Mouse (Mus musculus) heart, embryonic 12.5 days (tissue): Measurements from ENCODE around the gene Nsrp1. TPM values are rescaled to one million over a fixed set of nuclear protein-coding genes. Genes with fewer than 3 reads are reported as not detected.
"Not testable (repeated sequence)": the region's sequence is repeated elsewhere in the genome, so short reads cannot be mapped to it uniquely, and the experiment has no call there.

Experiments
- ATAC-seq: fragments of 200-750 bp; cut with Nextera tagmentation; 2 replicates; pipeline ENCODE4 v1.8.0; 2017; ENCODE audit warnings: moderate TSS enrichment, moderate library complexity; ENCODE audit not compliant: insufficient number of reproducible peaks, low FRiP score
- H3K27ac ChIP-seq: fragments of 300-500 bp; sonication (generic); 2 replicates; pipeline ENCODE4 v1.5.1; 2016; ENCODE audit warnings: mild to moderate bottlenecking, moderate library complexity; ENCODE audit not compliant: poor library complexity, severe bottlenecking
- H3K27me3 ChIP-seq: fragments of 300-500 bp; sonication (generic); replicated peaks from 2 replicates; pipeline ENCODE4 v1.6.1; 2016; ENCODE audit warnings: mild to moderate bottlenecking, moderate library complexity
- H3K36me3 ChIP-seq: fragments of 300-500 bp; sonication (generic); 2 replicates; pipeline ENCODE4 v1.6.1; 2016; ENCODE audit warnings: mild to moderate bottlenecking, moderate library complexity
- H3K4me1 ChIP-seq: fragments of 300-500 bp; sonication (generic); replicated peaks from 2 replicates; pipeline ENCODE4 v1.6.1; 2016; ENCODE audit warnings: mild to moderate bottlenecking
- H3K4me2 ChIP-seq: fragments of 300-500 bp; sonication (generic); 2 replicates; pipeline ENCODE4 v1.6.1; 2016; ENCODE audit warnings: mild to moderate bottlenecking, moderate library complexity
- H3K4me3 ChIP-seq: fragments of 300-500 bp; sonication (generic); 2 replicates; pipeline ENCODE4 v1.5.1; 2016; ENCODE audit warnings: mild to moderate bottlenecking
- H3K9ac ChIP-seq: fragments of 300-500 bp; sonication (generic); 2 replicates; pipeline ENCODE4 v1.6.1; 2016; ENCODE audit warnings: mild to moderate bottlenecking, moderate library complexity
- H3K9me3 ChIP-seq: fragments of 300-500 bp; sonication (generic); replicated peaks from 2 replicates; pipeline ENCODE4 v1.6.1; 2016; ENCODE audit warnings: mild to moderate bottlenecking, moderate library complexity
- WGBS: fragments of 180-500 bp; shearing (Covaris S2); methylation state at CpG from one replicate; pipeline ENCODE4 v1.1.7; 2016; 5-methylcytosine and 5-hydroxymethylcytosine counted together
- polyA plus RNA-seq: library from polyadenylated mRNA; unstranded; fragments of >200 nt; fragmentation: Nextera tagmentation; extraction: Ambion mirVana; gene quantifications from 2 replicates; pipeline ENCODE4 v1.2.1, GENCODE M21; 2016

Nsrp1 gene
- polyA plus RNA-seq, 1 experiment from 2014 or later, result 42.9 TPM

DNA sequence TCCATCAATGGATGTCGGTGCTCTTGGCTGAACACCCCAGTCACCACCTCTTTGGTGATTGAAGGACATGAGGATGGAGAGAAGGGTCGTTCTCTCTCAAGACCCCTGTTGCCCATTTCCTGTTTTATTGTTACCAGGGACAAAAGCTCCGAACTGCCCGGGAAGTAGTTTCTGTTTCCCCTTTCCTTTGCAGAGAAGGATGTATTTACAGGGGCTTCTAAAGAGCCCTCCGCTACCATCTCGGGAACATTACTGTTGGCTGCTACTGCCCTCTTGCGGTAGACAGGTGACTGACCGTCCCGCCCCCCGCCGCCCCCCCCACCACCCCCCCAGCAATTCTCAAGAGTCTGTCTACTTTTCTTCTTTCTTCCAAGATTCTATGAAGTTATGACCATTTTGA, 15.0 kb upstream of the Nsrp1 start:
- H3K36me3 ChIP-seq, result no peaks in the 10 kb centered on the region
- H3K4me3 ChIP-seq, result peak overlapping the region; percentile 24
- H3K27me3 ChIP-seq, result no peaks in the 10 kb centered on the region
- no peak for ATAC-seq
- 3% methylated on average over 11 of the region's 11 CpGs for WGBS
- H3K27ac ChIP-seq, result no peak overlapping the region
- no peak overlapping the region; the same call in 1 of the 2 replicates for H3K9ac ChIP-seq
- H3K9me3 ChIP-seq, result no peaks in the 10 kb centered on the region
- H3K4me2 ChIP-seq, result peak overlapping the region; percentile 52
- H3K4me1 ChIP-seq, result peaks cover 11% of the 10 kb centered on the region

DNA sequence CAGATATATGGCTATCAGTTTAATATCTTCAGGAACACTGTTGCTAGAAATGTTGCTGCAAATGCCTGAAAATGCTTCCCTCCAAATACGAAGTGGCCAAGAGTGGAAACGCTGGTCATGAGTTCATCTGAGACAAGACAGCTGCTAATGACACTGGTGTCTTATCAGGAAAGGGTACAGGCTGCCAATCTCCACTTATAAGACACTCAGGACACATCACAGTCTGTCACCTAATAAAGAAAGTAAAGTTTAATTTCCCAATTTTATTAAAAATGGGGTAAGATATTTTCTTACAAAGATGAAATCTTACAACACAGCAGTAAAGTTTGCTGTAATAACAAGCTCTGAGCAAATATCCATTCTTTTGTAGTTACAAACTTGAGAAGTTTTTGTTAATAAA, 10.9 kb upstream of the Nsrp1 start:
- Histone ChIP-seq H3K4me3 (no peak overlapping the region), H3K27ac (no peak overlapping the region), H3K9me3 (peaks cover 4% of the 10 kb centered on the region; the same call in 1 of the 2 replicates), H3K4me1 (no peaks in the 10 kb centered on the region), H3K27me3 (no peaks in the 10 kb centered on the region), H3K36me3 (no peaks in the 10 kb centered on the region), H3K4me2 (no peak overlapping the region), H3K9ac (no peak overlapping the region)
- ATAC-seq, result no peak
- WGBS, result 34% methylated on average over 2 of the region's 2 CpGs

DNA sequence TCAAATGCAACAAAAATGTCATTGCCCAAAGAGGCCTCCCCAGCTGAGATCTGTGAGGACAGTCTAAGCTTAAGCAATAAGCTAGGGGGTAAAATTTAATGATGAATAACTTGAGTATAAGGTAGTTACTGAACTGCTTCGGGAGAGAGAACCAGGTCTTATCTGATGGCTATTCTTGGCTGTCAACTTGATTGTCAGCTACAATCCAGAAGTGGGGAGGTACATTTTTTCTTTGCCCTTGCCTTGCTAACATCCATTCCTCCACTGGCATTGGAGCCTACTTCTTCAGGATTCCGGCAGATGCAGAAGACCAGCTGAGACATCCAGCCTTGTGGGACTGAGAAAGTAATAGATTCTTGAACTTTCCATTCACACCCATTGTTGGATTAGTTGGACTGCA, 8.8 kb upstream of the Nsrp1 start:
- WGBS, result 59% methylated on average over 2 of the region's 2 CpGs
- Histone ChIP-seq H3K4me3 (no peak overlapping the region), H3K4me2 (no peak overlapping the region), H3K4me1 (no peaks in the 10 kb centered on the region), H3K36me3 (no peaks in the 10 kb centered on the region), H3K9ac (no peak overlapping the region), H3K27ac (no peak overlapping the region), H3K9me3 (peaks cover 4% of the 10 kb centered on the region; the same call in 1 of the 2 replicates), H3K27me3 (peaks cover 9% of the 10 kb centered on the region; the same call in 1 of the 2 replicates)
- ATAC-seq, result no peak

DNA sequence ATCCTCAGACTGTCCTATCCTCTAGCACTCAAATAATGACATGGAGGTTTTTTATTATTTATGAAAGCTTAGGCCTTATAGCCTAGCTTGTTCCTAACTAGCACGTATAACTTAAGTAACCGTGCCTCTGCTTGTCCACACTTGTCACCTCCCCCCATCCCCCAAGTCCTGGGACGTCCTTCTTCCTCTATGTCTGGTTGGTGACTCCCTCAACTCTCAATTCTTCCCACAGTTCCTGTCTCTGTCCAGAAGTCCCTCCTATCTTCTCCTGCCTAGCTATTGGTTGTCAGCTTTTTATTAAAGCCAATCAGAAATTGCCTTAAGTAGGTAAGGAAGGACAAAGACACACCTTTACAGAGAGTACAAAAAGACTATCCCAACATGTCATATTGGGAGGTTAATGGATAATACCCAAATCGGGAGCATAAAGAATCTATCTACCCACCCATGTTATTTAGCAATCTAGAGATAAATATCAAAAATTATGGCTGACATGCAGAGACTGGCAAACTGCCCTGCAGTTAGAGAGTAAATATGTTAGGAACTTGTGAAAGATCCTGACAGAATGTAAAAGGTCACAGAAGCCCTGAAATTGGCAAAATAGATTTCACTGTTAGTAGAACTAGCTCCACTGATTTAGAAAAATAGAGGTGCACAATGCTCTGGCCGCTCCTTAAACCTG, 5.9 kb upstream of the Nsrp1 start:
- WGBS, result 59% methylated on average over 5 of the region's 5 CpGs
- H3K27me3 ChIP-seq, result peaks cover 23% of the 10 kb centered on the region
- H3K4me2 ChIP-seq, result no peak overlapping the region
- no peaks in the 10 kb centered on the region for H3K4me1 ChIP-seq
- ATAC-seq, result no peak
- H3K9me3 ChIP-seq, result peaks cover 4% of the 10 kb centered on the region; the same call in 1 of the 2 replicates
- no peak overlapping the region for H3K4me3 ChIP-seq
- no peak overlapping the region for H3K27ac ChIP-seq
- no peak overlapping the region for H3K9ac ChIP-seq
- no peaks in the 10 kb centered on the region for H3K36me3 ChIP-seq

DNA sequence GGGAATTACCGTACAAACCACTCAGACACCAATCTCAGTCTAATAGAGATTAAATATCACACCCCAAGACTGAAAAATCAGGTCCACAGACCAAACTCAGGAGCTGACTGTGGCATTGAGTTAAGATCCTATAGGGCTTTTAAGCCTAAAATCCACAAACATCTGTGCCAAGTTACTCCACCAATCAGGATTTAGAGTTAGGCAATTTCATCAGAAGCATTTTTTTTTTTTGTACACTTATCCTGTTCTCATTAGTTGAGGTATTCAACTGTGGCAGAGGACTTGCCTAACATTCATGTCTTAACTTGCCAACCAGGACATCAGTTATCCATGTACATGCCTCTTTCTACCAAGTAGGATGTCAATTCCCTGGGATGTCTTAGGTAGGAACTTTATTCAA, 1.1 kb upstream of the Nsrp1 start:
- WGBS, result 97% methylated on average over 1 of the region's 1 CpGs
- peaks cover 23% of the 10 kb centered on the region for H3K27me3 ChIP-seq
- H3K9ac ChIP-seq, result no peak overlapping the region
- H3K4me3 ChIP-seq, result no peak overlapping the region
- H3K9me3 ChIP-seq, result no peaks in the 10 kb centered on the region
- H3K27ac ChIP-seq, result no peak overlapping the region
- no peak for ATAC-seq
- no peak overlapping the region for H3K4me2 ChIP-seq
- no peaks in the 10 kb centered on the region for H3K4me1 ChIP-seq
- peaks cover 18% of the 10 kb centered on the region for H3K36me3 ChIP-seq

DNA sequence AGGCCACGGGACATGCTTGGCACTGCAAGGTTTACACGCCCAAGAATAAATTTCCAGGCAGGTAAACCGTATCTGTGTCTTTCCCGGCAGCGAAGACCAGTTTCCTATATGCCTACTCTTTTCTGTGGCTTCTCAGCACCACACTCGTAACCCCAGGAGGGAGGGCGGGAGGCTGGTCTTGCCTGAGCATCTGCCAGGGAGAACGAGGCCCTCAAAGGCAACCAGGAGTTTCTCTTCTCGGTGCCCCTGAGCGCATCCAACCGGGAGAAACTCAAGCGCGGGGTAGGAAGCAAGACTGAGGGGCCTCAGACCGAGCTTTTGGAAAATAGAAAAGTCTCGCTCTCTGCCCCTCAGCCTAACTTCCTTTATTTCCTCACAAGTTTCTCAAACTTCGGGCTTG, 443 bp downstream of the Nsrp1 start:
- H3K4me3 ChIP-seq, result peak overlapping the region; percentile 70
- no peaks in the 10 kb centered on the region for H3K4me1 ChIP-seq
- no peaks in the 10 kb centered on the region for H3K9me3 ChIP-seq
- H3K27ac ChIP-seq, result peak overlapping the region; percentile 83
- H3K27me3 ChIP-seq, result peaks cover 19% of the 10 kb centered on the region
- ATAC-seq, result peak; percentile 53
- 4% methylated on average over 16 of the region's 16 CpGs for WGBS
- H3K9ac ChIP-seq, result peak overlapping the region; percentile 92
- H3K36me3 ChIP-seq, result peaks cover 31% of the 10 kb centered on the region
- H3K4me2 ChIP-seq, result peak overlapping the region; percentile 88

DNA sequence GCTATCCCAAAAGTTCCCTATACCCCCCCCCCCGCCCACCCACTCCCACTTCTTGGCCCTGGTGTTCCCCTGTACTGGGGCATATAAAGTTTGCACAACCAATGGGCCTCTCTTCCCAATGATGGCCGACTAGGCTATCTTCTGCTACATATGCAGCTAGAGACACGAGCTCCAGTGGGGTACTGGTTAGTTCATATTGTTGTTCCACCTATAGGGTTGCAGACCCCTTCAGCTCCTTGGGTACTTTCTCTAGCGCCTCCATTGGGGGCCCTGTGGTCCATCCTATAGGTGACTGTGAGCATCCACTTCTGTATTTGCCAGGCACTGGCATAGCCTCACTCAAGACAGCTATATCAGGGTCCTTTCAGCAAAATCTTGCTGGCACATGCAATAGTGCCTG, 904 bp downstream of the Nsrp1 start:
- peaks cover 31% of the 10 kb centered on the region for H3K36me3 ChIP-seq
- H3K4me1 ChIP-seq, H3K9me3 ChIP-seq, ATAC-seq, H3K27ac ChIP-seq: not testable (repeated sequence)
- 62% methylated on average over 4 of the region's 4 CpGs for WGBS
- peak overlapping the region; percentile 70 for H3K4me3 ChIP-seq
- H3K27me3 ChIP-seq, result peaks cover 17% of the 10 kb centered on the region
- peak overlapping the region; percentile 88 for H3K4me2 ChIP-seq
- H3K9ac ChIP-seq, result peak overlapping the region; percentile 92

DNA sequence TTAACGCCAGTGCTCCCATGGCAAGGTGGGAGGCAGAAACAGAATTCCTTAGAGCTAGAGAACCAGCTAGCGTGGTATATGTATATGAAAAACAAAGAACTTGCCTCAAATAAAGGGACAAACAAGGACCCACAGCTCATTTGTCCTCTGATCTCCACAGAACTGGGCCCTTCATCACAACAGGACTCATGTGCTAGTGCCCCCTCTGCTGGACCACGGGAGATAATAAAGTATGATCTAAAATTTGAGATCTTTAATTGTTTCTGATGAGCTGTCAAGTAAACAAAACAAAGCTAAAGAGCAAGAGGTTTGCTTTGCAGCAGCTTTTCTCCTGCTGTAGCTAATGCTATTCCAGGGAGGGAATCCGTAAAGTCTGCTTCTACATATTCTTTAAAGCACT, 7.5 kb downstream of the Nsrp1 start:
- Histone ChIP-seq H3K4me1 (0 out of 2 replicates have a peak, but pooled peaks cover 3% of the 10 kb centered on the region), H3K9me3 (no peaks in the 10 kb centered on the region), H3K27me3 (no peaks in the 10 kb centered on the region), H3K4me3 (no peak overlapping the region), H3K27ac (no peak overlapping the region), H3K9ac (no peak overlapping the region), H3K4me2 (no peak overlapping the region), H3K36me3 (peaks cover 39% of the 10 kb centered on the region)
- 80% methylated on average over 4 of the region's 4 CpGs for WGBS
- ATAC-seq, result no peak

DNA sequence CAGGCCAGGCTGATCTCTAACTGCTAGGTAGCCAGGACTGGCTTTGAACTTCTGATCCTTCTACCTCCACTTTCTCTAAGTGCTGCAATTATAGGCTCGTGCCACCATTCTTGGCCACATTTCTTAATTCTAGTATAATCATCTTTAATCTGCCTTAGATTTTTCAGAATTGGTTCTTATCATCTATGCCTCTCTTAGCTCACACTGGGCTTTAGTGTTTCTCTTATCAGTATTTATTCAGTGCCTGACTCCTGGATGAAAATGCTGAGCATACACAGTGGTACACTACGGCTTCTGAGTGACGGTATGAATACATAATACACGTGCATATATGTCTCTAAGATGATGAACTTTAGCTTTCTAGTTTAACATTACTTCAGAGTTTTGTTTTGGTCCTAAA, 9.4 kb downstream of the Nsrp1 start:
- Histone ChIP-seq H3K36me3 (peaks cover 23% of the 10 kb centered on the region), H3K4me2 (no peak overlapping the region), H3K27me3 (no peaks in the 10 kb centered on the region), H3K9me3 (no peaks in the 10 kb centered on the region), H3K4me1 (0 out of 2 replicates have a peak, but pooled peaks cover 7% of the 10 kb centered on the region), H3K27ac (no peak overlapping the region), H3K4me3 (no peak overlapping the region), H3K9ac (no peak overlapping the region)
- WGBS, result 70% methylated on average over 4 of the region's 4 CpGs
- no peak for ATAC-seq

DNA sequence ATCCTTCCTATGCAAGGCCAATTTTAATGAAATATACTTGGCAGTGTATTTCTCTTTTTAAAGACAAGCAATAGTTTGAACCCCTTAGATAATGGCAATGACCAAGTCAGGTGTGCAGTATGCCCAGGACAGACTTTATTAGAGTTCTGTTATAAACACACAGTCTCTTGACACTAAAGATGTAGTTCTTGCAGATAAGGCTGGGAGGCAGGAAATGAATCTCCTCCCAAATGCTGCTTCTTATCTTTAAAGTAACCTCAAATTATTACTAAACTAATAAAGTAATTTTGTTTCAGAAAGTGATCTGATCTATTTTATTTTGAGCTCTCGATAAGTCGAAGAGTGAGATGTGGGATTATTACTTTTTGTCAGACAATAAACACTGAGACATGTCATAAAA, 14.8 kb downstream of the Nsrp1 start:
- WGBS, result 90% methylated on average over 2 of the region's 2 CpGs
- ATAC-seq, result no peak
- H3K36me3 ChIP-seq, result peaks cover 13% of the 10 kb centered on the region; the same call in 1 of the 2 replicates
- H3K9me3 ChIP-seq, result no peaks in the 10 kb centered on the region
- H3K4me2 ChIP-seq, result no peak overlapping the region
- 0 out of 2 replicates have a peak, but pooled peaks cover 3% of the 10 kb centered on the region for H3K4me1 ChIP-seq
- H3K4me3 ChIP-seq, result no peak overlapping the region
- no peak overlapping the region for H3K27ac ChIP-seq
- no peak overlapping the region for H3K9ac ChIP-seq
- H3K27me3 ChIP-seq, result no peaks in the 10 kb centered on the region

DNA sequence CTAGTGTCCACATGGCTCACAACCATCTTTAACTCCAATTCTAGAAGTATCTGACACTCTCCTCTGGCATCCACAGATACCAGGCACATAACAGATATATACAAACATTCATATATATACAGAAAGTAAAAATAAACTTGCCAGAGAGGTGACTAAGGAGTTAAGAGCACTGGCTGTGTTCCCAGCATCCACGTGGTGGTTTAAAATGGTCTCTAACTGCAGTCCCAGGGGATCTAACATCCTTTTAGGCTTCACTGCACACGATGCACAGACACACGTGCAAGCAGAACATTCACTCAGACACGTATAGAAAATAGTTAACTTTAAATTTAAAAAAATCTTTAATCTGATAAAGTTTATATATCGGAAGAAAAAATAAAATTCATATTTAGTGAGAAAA, 16.3 kb downstream of the Nsrp1 start:
- no peak overlapping the region for H3K4me3 ChIP-seq
- 67% methylated on average over 5 of the region's 5 CpGs for WGBS
- ATAC-seq, result no peak

DNA sequence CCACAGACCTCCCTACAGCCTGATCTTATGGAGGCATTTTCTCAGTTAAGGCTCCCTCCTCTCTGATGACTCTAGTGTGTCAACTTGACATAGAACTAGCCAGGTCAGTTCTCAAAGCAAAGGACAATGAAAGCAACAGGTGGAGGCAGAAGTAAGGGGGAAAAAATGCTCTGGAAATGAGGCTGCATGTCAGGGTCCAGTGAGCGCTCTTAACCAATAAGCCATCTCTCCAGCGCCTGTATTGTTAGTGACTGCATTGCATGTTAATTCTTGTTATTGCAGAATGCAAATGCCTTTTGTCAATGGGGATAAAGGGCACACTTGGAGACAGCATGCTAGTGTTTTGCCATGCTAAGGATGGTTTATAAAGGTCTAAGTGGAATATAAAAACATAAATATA, 35.4 kb downstream of the Nsrp1 start:
- 93% methylated on average over 2 of the region's 2 CpGs for WGBS
- H3K4me1 ChIP-seq, result no peaks in the 10 kb centered on the region

More for the DNA sequence above, 16.3 kb downstream of the Nsrp1 start:
- Histone ChIP-seq H3K27me3 (no peaks in the 10 kb centered on the region), H3K9ac (no peak overlapping the region), H3K4me1 (0 out of 2 replicates have a peak, but pooled peaks cover 3% of the 10 kb centered on the region), H3K36me3 (peaks cover 10% of the 10 kb centered on the region; the same call in 1 of the 2 replicates), H3K27ac (no peak overlapping the region), H3K4me2 (no peak overlapping the region), H3K9me3 (no peaks in the 10 kb centered on the region)

More for the DNA sequence above, 35.4 kb downstream of the Nsrp1 start:
- H3K9ac ChIP-seq, result no peak overlapping the region
- no peak overlapping the region for H3K4me2 ChIP-seq
- no peak overlapping the region for H3K4me3 ChIP-seq
- no peaks in the 10 kb centered on the region for H3K27me3 ChIP-seq
- no peaks in the 10 kb centered on the region for H3K9me3 ChIP-seq
- H3K27ac ChIP-seq, result no peak overlapping the region
- peaks cover 23% of the 10 kb centered on the region for H3K36me3 ChIP-seq
- ATAC-seq, result no peak
